Mouse (Mus musculus) adrenal gland, postnatal 10 days (tissue): ENCODE results near the gene Ccdc63. TPM values are rescaled to one million over a fixed set of nuclear protein-coding genes. Genes with fewer than 3 reads are reported as not detected.
"Not testable (repeated sequence)": the region's sequence is repeated elsewhere in the genome, so short reads cannot be mapped to it uniquely, and the experiment has no call there.

Source experiments
- DNase-seq: peaks from one replicate; pipeline ENCODE4 v3.0.0; 2021; ENCODE audit warnings: mixed read lengths
- total RNA-seq, 2 experiments: library from RNA; stranded (reverse); gene quantifications; 2 replicates each; pipeline ENCODE4 v1.2.3; 2021

The Ccdc63 gene
- total RNA-seq, 2 experiments from 2014 or later, result not detected

- no peak for DNase-seq
These were observed 7.5 kb upstream of the Ccdc63 start for GRCm38 (mm10) chr5:122148107-122148506.

GRCm38 (mm10) chr5:122146609-122147008, 6.0 kb upstream of the Ccdc63 start:
- DNase-seq, result no peak

DNA sequence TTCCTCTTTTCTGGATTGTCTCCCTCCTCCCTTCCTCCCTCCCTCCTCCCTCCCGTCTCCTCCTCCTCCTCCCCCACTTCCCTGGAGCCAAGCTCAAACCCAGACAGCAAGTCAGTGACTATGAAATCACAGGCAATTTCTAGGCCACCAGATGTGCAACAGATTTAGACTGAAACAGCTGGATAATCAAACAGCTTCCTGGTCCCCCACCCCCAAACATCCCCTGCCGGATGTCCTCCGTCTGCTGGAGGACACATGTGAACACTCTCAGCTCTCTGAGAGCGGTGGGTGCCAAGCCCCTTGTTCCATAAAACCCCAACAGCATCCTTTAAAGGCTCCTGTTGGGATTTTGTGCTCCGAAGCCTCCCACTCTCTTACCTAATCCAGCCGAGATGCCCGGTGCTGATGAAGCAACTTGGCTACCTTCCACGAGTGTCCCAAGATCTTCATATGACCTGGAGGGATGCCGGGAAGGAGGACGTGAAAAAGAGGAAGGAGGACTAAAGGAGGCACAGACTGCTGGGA, 5.5 kb upstream of the Ccdc63 start:
- DNase-seq, result peak; percentile 63

DNA sequence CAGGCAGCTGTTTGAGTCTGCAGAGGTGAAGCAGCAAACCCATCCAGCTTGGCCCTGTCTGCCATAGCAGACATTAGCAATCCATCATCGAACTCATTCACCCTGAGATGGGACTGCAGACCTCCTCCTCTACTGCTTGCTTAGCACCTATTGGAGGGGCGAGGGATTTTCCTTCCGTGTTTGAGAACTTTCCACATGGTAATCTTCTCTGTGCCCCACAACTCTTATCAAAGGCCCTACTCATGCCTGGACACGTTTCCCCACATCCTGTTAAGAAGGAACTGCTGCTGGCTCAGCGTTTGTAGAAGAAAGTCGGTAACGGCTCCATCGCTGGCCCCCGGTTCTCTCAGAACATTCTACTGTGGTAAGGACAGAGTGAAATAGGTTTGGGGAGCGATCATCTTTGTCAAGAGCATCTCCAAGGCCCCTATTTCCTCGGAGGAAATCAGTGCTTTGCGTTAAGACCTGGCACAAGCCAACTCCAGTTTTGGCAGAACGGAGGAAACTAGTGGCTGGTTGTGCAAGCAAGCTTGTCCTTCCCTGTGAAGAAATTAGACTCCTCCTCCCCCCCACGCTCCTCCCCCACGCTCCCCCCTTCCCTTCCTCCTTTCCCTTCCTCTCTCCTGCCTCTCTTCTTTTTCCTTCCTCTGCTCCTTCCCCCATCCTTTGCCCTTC, 4.9 kb upstream of the Ccdc63 start:
- DNase-seq, result peak; percentile 63

DNA sequence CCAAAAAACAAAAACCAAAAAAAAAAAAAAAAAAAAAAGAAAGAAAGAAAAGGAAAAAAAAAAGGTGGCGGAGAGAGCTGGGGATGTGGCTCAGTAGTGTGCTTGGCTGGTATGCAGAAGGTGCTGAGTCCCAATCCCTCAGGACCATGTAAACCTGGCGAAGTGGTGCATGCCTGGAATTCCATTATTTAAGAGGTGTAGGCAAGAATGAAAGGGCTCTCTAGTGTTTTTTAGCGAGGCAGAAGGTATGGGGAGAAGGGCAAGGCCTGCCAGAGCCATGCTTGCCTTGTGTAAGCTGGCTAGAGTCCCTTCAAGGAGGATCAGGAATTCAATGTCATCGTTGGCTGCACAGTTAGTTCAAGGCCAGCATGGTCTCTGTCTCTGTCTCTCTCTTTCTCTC, 4.2 kb upstream of the Ccdc63 start:
- DNase-seq, result no peak

DNA sequence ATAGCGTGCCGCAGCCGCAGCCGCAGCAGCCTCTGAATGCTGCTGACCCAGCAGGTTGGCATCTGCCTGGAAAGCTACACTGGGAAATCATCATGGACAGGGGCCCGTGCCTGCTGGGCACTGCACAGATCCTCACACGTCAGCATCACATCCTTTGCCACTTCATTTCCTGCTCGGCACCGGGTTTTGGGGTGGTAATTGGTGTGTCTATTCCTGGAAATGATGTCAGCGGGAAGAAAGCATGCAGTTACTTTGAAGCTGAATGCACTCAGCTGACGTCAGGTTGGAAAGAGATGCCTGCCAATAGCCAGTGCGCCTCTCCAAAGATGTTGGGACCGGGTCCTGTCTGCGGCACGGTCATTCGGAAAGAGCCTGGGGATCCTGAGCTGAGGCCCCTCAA, 2.9 kb upstream of the Ccdc63 start:
- no peak for DNase-seq

DNA sequence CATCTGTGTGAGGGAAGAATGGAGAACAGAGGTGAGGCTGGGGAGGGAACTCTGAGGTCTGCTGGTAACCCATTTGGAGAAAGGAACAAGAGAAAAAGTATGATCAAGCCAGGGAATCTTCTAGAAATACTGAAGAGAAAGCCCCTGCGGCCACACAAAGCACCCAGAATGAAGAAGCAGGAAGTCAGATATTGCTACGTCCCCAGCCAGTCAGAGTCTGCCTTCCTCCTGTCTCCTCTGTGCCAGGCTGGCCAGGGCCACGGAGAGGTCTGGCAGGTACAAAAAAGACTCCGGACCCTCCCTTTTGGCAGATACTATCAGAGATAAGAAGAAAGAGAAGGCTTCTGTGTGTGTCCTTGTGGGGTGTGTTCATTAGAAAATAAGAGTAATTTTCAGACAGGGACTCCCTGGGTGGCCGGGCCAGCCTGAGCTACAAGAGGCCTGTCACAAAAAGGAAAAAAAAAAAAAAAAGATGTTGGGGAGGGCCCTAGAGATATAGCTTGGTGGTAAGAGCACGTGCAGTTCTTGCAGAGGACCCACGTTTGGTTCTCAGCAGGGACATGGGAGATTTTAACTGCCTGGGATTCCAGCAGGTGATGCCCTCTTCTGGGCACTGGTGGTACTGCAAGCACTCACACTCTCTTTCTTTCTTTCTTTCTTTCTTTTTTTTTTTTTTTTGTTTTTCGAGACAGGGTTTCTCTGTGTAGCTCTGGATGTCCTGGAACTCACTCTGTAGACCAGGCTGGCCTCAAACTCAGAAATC, 1.8 kb upstream of the Ccdc63 start:
- DNase-seq, result peak; percentile 63

DNA sequence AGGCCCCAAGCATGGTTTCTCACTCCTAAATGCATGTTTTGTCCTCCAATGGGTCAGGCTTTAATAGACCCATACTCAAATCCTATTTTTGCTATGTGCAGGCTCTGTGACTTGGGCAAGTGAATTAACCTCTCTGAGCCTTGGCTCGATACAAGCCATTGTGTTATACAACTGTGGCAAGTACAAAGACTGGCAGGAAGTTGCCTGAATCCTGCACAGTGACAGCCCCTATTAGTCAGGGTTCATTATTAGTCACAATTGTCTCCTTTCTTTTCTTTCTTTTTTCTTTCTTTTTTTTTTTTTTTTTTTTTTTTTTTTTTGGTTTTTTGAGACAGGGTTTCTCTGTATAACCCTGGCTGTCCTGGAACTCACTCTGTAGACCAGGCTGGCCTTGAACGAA, 852 bp downstream of the Ccdc63 start:
- not testable (repeated sequence) for DNase-seq

DNA sequence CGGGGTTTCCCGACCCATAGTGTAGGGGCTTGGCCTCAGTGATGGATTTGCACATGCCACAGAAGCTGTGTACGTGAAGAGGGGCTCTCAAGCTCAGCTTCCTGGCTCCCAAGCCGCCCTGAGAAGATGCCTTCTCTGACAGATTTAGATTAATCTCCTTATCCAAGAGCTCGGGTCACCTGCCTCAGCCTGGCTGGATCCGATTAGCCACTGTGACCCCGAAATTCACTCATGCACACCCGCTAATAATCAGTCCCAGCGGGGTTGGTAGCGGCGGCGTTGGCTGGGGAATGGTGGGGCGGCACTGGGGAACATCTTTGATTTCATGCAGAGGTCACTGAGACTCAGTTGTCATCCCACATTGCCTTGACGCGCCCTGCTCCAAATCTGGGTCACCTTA, 1.8 kb downstream of the Ccdc63 start:
- no peak for DNase-seq

DNA sequence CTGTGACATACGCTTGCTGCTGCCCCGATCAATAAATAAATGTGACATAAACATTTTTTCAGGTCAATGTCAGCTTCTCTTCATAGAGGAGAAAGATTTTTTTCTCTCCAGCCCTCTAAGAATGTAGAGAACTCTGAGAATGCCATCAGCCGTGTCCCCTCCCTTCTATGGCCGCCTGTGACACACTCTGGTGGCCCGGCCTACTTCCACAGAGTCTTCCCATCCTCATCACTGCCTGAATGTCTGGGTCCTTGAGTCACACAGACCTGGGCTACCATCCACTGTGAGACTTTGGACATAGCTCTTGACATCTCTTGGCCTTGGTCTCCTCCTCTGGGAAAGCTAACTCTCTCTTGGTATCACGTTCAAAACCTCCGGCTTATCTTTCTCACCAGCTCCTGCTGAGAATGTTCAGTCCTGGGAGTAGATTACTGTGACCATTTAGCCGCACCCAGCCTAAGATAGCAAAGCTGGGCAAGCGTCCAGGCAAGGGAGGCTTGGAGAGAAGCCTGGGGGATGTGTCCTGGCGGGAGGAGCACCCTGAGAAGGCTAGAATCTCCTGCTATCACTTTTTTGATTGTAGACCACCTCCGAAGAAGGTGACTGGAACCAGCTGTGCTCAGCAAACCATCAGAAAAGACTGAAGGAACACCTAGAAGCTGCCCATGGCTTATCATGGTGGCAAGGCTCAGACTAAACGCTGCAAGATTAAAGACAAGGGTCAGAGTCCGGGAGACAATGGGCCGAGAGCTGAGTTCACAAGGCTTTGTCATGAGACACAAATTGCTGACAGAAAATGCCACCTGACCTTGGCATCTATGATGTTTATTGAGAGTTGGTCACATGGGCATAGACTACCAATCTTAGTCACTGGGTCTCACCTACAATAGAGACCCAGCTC, 3.9 kb downstream of the Ccdc63 start:
- peak; percentile 65 for DNase-seq

- DNase-seq, result no peak
These were observed 5.2 kb downstream of the Ccdc63 start for GRCm38 (mm10) chr5:122135290-122135882.

GRCm38 (mm10) chr5:122134395-122135289, 6.0 kb downstream of the Ccdc63 start:
- no peak for DNase-seq

DNA sequence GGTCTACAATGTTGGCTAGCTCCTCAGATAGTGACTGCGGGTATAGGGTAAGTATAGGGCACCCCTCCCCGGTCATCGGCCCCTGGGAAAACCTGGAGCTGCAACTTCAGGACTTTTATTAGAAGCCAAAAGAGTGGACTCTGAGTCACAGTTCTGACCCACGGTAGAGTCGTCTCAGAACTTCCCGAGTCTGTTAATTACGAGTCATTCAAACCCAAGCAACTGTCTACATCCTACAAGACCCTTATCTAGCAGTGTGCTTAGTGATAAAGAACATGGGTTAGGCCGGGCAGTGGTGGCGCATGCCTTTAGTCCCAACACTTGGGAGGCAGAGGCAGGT, 7.6 kb downstream of the Ccdc63 start:
- no peak for DNase-seq

- DNase-seq, result no peak
These were observed 8.2 kb downstream of the Ccdc63 start for GRCm38 (mm10) chr5:122132167-122133049.

DNA sequence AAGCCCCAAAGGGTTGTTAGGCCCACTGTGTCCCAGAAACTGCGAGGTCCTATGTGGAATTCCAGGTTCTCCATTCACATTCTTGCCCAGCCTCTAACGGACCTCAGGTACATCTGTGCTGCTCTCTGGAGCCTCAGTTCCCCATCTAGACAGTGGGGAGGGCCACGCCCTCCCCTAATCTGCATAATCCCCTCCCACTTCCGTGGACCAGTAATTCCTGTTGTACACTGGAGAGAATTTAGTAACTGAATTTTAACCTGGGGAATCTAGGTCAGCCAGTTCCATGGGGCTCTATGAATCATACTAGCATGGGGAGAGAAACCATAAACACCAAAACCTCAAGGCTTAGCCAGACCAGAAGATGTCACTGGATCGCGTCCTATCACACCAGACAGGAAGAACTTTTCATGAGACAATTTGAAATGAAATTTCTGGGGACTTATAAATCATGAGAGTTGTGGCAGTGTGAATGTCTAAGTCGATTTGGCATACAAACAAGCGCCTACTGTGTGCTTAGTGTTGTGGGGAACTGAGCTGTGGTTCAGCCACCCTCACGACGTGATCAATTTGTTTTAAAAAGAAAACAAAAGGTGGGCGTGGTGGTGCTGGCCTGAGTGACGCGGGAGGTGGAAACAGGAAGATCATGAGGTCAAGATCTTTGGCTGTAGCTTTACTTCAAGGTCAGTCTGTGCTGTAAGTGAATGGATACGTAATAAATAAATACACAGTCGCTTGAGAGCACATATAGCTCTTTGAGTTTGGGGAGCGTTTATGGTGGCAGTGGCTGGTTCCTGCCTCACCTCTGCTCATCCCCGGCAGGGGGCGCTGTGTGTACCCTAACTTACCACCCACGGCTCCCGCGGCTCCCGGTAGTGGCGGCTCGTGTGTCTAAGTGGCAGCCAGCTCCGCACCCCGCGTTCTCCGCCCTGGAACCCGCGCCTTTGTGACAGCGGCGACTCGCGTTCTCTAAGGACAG, 9.3 kb downstream of the Ccdc63 start:
- peak; percentile 93 for DNase-seq

DNA sequence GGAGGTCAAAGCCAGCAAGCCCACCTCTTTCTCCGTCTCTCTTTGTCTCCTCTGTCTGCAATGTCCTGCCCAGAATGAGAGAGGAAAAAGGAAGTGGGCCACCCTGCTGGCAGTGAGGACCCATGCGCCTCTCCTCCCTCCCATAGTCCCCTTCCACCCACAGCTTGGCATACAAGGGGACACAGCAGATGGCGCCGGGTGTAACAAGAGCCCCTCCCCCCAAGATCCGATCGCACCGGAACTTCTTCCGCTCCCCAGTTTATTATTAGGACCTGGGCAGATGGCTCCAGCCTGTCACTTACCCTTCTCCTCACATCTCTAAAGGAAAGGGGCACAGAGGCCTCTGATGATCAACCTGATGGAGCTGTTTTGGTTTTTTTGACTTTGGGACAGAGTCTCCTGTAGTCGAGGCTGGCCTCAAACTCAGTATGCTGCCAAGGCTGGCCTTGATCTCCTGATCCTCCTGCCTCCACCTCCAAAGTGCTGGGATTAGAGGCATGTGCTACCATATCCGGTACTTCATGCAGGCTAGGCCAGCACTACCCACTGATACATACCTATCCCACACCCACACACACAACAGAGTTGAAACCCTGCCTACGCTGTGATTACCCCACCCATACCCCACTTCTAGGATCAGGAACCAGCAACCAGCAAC, 10.2 kb downstream of the Ccdc63 start:
- no peak for DNase-seq

DNA sequence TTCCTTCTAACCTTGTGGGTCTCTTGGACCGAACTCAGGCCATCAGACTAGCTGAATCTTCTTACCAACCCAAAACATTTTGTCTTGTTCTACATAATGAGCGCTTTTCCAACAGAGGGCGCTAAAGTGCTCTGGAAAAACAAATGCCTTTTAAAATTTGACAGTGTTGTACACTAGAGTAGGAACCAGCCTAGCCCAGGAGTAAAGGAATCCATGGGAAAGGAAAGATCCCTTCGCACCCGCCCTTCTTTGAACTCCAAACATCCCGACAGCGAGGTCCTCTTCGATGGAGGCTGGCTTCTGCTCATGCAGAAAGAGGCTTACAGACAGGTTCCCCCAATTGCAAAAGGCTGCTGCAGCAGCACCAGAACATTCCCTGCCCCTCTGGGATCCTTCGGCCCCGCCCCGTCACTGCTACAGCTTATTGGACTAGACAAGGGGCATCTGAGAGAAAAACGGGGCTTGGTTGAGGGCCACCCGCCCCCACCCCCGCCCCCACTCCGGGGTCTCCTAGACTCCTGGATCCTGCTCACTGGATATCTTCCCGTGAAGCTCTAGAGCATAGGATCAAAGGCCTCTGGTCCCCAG, 11.5 kb downstream of the Ccdc63 start:
- DNase-seq, result peak; percentile 79

GRCm38 (mm10) chr5:122125211-122125760, 15.3 kb downstream of the Ccdc63 start:
- no peak for DNase-seq
